Mouse (Mus musculus) G1E (cell line): ENCODE data around the gene Polr2g.

Experiments used
- POLR2AphosphoS5 ChIP-seq: IDR thresholded peaks from 2 replicates; pipeline ENCODE4 v1.6.1; 2012; ENCODE audit warnings: low read depth, low read length, inconsistent platforms; ENCODE audit not compliant: insufficient replicate concordance
- TAL1 ChIP-seq: conservative IDR thresholded peaks from 2 replicates; pipeline ENCODE4 v1.6.1; 2012; ENCODE audit warnings: low read depth, low read length, inconsistent platforms, mixed read lengths

GRCm38 (mm10) chr19:8745382-8745781, 53.0 kb downstream of the Polr2g start:
- TF ChIP-seq TAL1 (no peak), POLR2AphosphoS5 (no peak)
